Mouse (Mus musculus): ENCODE results near the gene Elf4. TPM values are rescaled to one million over a fixed set of nuclear protein-coding genes. Genes with fewer than 3 reads are reported as not detected.

The Elf4 gene
- polyA plus RNA-seq, 1 experiment = not detected

DNA sequence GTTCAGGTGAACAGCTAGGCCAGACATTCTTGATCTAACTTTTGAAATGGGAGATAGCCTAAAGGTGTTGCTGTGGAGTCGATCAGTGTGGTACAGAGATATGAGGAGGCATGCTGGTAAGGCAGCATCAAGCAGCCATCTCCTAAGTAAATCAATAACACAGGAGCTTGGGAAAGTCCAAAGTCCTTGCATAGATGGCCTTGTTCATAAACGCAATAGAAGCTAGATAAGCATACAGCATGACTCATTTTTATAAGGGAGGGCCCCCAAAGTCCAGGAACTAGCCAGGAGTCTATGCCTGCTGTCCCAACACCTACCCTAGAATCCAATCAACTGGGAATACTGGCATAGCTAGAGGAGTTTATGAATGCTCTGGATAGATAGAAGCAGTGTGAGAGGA lies 44.5 kb downstream of the Elf4 start:
- WGBS = 91% methylated on average over 2 of the region's 2 CpGs
- Histone ChIP-seq H3K27ac (ENCODE audit: insufficient read depth, low read depth, low read length) (no peak overlapping the region), H3K4me1 (ENCODE audit: control insufficient read depth, insufficient read depth, low read length) (no peaks in the 10 kb centered on the region), H3K4me3 (ENCODE audit: insufficient read depth, low read depth, low read length) (no peak overlapping the region)
- TF ChIP-seq POLR2A (IDR thresholded peaks at IDR 0.05; ENCODE audit: insufficient read depth, low read depth, low read length) (no peak), CTCF (IDR thresholded peaks at IDR 0.05; ENCODE audit: insufficient read depth, low read depth, low read length) (no peak)

DNA sequence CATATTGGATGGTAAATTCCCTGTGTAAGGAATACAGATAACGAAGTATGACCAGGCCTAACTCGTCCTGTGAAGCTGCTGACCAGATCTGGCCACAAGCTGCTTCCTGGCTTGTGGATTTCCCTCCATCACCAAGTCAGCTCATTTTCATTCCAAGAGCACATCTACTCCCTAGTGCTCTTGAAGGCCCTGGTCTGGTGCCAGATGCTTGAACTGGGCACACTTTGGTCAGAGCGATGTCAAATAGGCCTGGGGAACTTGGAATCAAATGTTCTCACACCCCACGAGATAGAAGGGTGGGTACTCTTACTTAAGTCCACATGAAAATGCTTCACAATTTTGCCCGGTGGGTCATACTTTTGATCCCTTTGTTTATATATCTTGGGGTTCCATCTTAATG lies 48.6 kb downstream of the Elf4 start:
- H3K27ac ChIP-seq (ENCODE audit: insufficient read depth, low read depth, low read length) = no peak overlapping the region
- H3K4me1 ChIP-seq (ENCODE audit: control insufficient read depth, insufficient read depth, low read length) = peaks cover 9% of the 10 kb centered on the region; the same call in 1 of the 2 replicates
- TF ChIP-seq POLR2A (IDR thresholded peaks at IDR 0.05; ENCODE audit: insufficient read depth, low read depth, low read length) = no peak
- WGBS = 76% methylated on average over 5 of the region's 5 CpGs
- no peak overlapping the region for H3K4me3 ChIP-seq (ENCODE audit: insufficient read depth, low read depth, low read length)

DNA sequence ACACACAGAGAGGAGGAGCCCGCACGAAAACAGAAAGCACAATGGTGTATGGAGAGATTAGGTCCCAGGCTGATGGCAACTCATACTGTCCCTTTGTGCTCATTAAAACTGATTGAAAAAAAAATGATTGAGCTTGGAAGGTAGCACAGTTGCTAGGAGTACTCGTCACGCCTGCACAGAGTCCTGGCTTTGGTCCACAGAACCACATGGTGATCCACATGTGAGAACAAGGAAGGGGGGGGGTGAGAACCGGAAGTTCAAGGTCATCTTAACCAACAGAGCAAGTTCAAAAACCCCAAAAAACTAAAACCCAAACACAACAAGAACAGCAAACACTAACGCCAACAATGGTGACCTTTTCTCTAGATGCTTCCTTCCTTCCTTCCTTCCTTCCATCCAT lies 50.3 kb downstream of the Elf4 start:
- Histone ChIP-seq H3K27ac (ENCODE audit: insufficient read depth, low read depth, low read length) (no peak overlapping the region), H3K4me3 (ENCODE audit: insufficient read depth, low read depth, low read length) (no peak overlapping the region), H3K4me1 (ENCODE audit: control insufficient read depth, insufficient read depth, low read length) (peaks cover 9% of the 10 kb centered on the region; the same call in 1 of the 2 replicates)
- TF ChIP-seq CTCF (IDR thresholded peaks at IDR 0.05; ENCODE audit: insufficient read depth, low read depth, low read length) (no peak), POLR2A (IDR thresholded peaks at IDR 0.05; ENCODE audit: insufficient read depth, low read depth, low read length) (no peak)
- 73% methylated on average over 6 of the region's 6 CpGs for WGBS

DNA sequence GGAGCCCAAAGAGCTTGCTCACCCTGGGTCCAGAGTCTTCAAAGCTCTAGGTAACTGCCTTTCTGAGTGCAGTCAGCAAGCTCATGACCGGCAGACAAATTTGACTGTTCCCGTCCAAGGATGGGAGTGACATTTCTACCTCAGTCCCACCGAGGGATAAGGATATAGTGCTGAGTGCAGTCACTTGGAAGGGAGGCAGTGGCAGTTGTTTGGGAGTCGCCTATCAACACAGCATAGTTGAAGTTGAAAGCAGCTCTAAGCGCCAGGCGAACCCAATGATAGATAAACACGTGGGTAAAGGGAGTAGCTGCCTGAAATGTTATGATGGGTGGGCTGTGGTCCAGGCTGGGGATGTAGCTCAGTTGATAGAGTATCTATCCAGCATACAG lies 52.5 kb downstream of the Elf4 start:
- no peak for TF ChIP-seq POLR2A (IDR thresholded peaks at IDR 0.05; ENCODE audit: insufficient read depth, low read depth, low read length)
- TF ChIP-seq CTCF (IDR thresholded peaks at IDR 0.05; ENCODE audit: insufficient read depth, low read depth, low read length) = no peak
- Histone ChIP-seq H3K4me1 (ENCODE audit: control insufficient read depth, insufficient read depth, low read length) (peaks cover 9% of the 10 kb centered on the region; the same call in 1 of the 2 replicates), H3K4me3 (ENCODE audit: insufficient read depth, low read depth, low read length) (no peak overlapping the region), H3K27ac (ENCODE audit: insufficient read depth, low read depth, low read length) (no peak overlapping the region)
- 28% methylated on average over 7 of the region's 7 CpGs for WGBS

DNA sequence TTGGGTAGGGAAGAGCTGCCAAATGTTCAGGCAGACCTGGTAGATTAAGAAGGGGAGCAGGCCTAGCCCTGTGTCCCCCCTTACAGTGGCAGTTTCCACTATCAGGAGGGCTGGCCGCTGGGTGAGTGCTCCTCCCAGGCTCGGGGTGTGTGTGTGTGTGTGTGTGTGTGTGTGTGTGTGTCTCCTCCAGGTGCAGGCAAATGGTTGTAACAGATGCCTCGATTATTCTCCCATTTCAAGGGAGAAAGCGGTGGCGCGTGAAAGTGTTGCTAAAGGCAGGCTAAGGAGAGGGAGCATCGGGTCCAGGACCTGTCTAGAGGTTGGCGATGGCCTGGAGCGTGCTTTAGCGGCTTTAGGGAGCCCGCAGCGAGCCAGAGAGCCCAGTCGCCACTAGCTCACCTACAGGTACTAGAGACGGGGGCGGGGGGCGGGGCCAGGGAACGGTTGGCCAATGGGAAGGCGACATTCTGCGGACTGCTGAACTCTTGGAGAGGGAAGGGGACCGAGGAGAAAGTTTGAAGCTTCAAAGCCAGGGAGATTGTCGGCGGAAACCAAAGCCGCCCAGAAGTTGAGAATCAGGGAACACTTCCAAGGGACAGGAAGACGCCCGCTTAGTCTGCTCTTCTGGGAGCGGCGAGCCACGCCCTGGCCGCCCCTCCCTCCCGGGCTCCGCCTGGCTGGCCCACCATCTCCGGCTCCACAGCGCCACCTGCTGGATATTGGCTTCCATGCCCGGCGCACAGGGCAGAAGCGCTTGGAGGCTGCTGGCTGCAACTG lies 53.1 kb downstream of the Elf4 start:
- TF ChIP-seq CTCF (IDR thresholded peaks at IDR 0.05; ENCODE audit: insufficient read depth, low read depth, low read length) (peak; percentile 63), POLR2A (IDR thresholded peaks at IDR 0.05; ENCODE audit: insufficient read depth, low read depth, low read length) (no peak)
- 14% methylated on average over 36 of the region's 36 CpGs for WGBS
- H3K27ac ChIP-seq (ENCODE audit: insufficient read depth, low read depth, low read length) = no peak overlapping the region
- peak overlapping the region; percentile 59 for H3K4me3 ChIP-seq (ENCODE audit: insufficient read depth, low read depth, low read length)
- peaks cover 9% of the 10 kb centered on the region; the same call in 1 of the 2 replicates for H3K4me1 ChIP-seq (ENCODE audit: control insufficient read depth, insufficient read depth, low read length)

DNA sequence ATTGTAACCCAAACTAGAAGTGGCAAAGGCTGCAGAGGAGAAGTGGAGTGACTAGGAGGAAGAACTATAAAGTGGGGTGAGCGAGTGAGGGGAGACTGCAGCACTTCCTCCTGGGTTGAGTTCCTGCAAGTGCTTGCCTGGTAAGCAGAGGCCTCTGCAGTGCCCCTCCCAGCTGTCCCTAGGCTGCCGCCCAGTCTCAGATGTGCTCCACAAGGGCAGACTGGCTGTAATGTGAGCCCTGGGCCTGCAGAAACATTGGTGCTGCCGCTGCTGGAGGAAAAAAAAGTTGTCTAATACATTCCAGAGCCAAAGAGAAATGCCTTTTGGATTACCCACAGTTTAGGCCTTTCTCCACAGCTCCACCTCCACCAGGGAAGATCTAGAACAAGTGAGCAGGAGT lies 57.8 kb downstream of the Elf4 start:
- H3K27ac ChIP-seq (ENCODE audit: insufficient read depth, low read depth, low read length) = no peak overlapping the region
- WGBS = 67% methylated on average over 3 of the region's 3 CpGs
- H3K4me1 ChIP-seq (ENCODE audit: control insufficient read depth, insufficient read depth, low read length) = peaks cover 6% of the 10 kb centered on the region; the same call in 1 of the 2 replicates
- TF ChIP-seq CTCF (IDR thresholded peaks at IDR 0.05; ENCODE audit: insufficient read depth, low read depth, low read length) (no peak), POLR2A (IDR thresholded peaks at IDR 0.05; ENCODE audit: insufficient read depth, low read depth, low read length) (no peak)
- no peak overlapping the region for H3K4me3 ChIP-seq (ENCODE audit: insufficient read depth, low read depth, low read length)

DNA sequence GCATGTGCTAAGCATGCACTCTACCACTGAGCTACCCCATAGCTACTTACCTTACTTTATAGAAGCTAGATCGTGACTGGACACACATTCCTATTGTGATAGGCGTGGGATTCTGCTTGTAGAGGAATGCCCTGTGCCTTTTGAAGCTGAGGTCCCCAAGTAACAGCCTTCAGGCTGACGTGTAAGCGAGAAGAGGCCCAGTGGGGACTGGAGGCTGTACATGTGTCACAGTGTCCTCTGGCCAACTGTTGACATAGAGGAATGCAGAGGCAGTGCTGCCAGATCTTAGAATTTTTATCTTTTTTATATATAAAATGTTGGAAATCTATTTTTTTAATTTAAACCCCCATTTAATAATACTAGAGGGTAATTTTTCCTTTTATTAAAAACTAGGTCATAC lies 62.9 kb downstream of the Elf4 start:
- 83% methylated on average over 4 of the region's 4 CpGs for WGBS
- TF ChIP-seq POLR2A (IDR thresholded peaks at IDR 0.05; ENCODE audit: insufficient read depth, low read depth, low read length) (no peak), CTCF (IDR thresholded peaks at IDR 0.05; ENCODE audit: insufficient read depth, low read depth, low read length) (no peak)

DNA sequence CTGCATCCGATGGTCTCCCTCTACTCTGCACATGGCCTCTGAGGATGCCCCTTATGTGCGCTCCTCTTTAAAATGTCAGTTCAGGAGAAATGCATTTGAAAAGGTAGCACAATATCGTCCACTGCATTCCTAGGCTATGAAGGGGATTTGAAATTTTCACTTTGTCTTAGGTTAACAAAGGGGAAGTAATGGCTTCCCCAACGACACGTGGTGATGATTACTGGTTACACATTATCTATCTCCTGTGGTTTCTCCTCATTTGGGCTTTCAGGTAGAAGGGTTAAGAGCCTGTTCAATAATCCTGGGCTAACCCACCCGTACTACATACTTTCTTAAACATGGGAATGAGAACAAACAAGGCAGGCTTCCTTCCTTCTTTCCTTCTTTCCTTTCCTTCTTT lies 73.6 kb downstream of the Elf4 start:
- WGBS = 91% methylated on average over 6 of the region's 6 CpGs
- Histone ChIP-seq H3K27ac (ENCODE audit: insufficient read depth, low read depth, low read length) (no peak overlapping the region), H3K4me3 (ENCODE audit: insufficient read depth, low read depth, low read length) (no peak overlapping the region), H3K4me1 (ENCODE audit: control insufficient read depth, insufficient read depth, low read length) (0 out of 2 replicates have a peak, but pooled peaks cover 3% of the 10 kb centered on the region)
- TF ChIP-seq CTCF (IDR thresholded peaks at IDR 0.05; ENCODE audit: insufficient read depth, low read depth, low read length) (no peak), POLR2A (IDR thresholded peaks at IDR 0.05; ENCODE audit: insufficient read depth, low read depth, low read length) (no peak)

More for the DNA sequence above, 62.9 kb downstream of the Elf4 start:
- H3K27ac ChIP-seq (ENCODE audit: insufficient read depth, low read depth, low read length) = no peak overlapping the region
- H3K4me1 ChIP-seq (ENCODE audit: control insufficient read depth, insufficient read depth, low read length) = no peaks in the 10 kb centered on the region
- H3K4me3 ChIP-seq (ENCODE audit: insufficient read depth, low read depth, low read length) = no peak overlapping the region

DNA sequence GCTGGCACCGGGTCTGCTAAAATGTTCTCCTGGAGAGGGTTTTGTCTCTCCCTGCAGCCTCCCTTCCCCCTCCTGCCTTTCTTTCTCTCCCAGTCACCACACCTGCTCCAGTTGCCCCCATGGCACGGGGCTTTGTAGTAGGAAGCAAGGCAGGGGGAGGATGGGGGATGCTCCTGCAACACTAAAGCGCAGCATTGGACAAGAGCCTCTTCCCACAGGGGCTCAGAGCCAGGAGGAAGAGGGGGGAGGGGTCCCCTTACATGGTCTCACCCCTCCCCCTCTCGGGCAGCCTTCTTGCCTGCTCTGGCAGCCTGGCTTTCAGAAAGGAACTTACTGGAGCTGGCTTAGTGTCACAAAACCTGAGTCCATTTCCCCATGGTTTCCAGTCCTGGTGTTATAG lies 77.0 kb downstream of the Elf4 start:
- TF ChIP-seq CTCF (IDR thresholded peaks at IDR 0.05; ENCODE audit: insufficient read depth, low read depth, low read length) = no peak
- no peak for TF ChIP-seq POLR2A (IDR thresholded peaks at IDR 0.05; ENCODE audit: insufficient read depth, low read depth, low read length)
- H3K4me1 ChIP-seq (ENCODE audit: control insufficient read depth, insufficient read depth, low read length) = 0 out of 2 replicates have a peak, but pooled peaks cover 3% of the 10 kb centered on the region
- H3K4me3 ChIP-seq (ENCODE audit: insufficient read depth, low read depth, low read length) = no peak overlapping the region
- WGBS = 24% methylated on average over 4 of the region's 4 CpGs
- no peak overlapping the region for H3K27ac ChIP-seq (ENCODE audit: insufficient read depth, low read depth, low read length)

Data from olfactory bulb, adult 2 months (tissue).